Mouse (Mus musculus) midbrain, embryonic 12.5 days (tissue): ENCODE measurements at regions not wholly inside any gene's neighbourhood (a gene's known extent, or its start where the extent isn't known, plus 50 kb on each side); places are given as distances from the start of the nearest gene placed in this dataset.
"Not testable (repeated sequence)": the region's sequence is repeated elsewhere in the genome, so short reads cannot be mapped to it uniquely, and the experiment has no call there.

ENCODE experiments used
- ATAC-seq: fragments of 200-750 bp; cut with Nextera tagmentation; 2 replicates; pipeline ENCODE4 v1.8.0; 2017; ENCODE audit warnings: low read depth, moderate TSS enrichment, moderate library complexity; ENCODE audit not compliant: low FRiP score
- H3K27ac ChIP-seq: fragments of 300-500 bp; sonication (generic); replicated peaks from 2 replicates; pipeline ENCODE4 v1.5.1; 2016; ENCODE audit warnings: mild to moderate bottlenecking
- H3K27me3 ChIP-seq: fragments of 300-500 bp; sonication (generic); 2 replicates; pipeline ENCODE4 v1.6.1; 2016; ENCODE audit warnings: mild to moderate bottlenecking
- H3K36me3 ChIP-seq: fragments of 300-500 bp; sonication (generic); 2 replicates; pipeline ENCODE4 v1.6.1; 2016
- H3K4me1 ChIP-seq: fragments of 300-500 bp; sonication (generic); 2 replicates; pipeline ENCODE4 v1.6.1; 2016
- H3K4me2 ChIP-seq: fragments of 300-500 bp; sonication (generic); replicated peaks from 2 replicates; pipeline ENCODE4 v1.6.1; 2016; ENCODE audit warnings: mild to moderate bottlenecking, moderate library complexity
- H3K4me3 ChIP-seq: fragments of 300-500 bp; sonication (generic); 2 replicates; pipeline ENCODE4 v1.5.1; 2016; ENCODE audit warnings: mild to moderate bottlenecking
- H3K9ac ChIP-seq: fragments of 300-500 bp; sonication (generic); replicated peaks from 2 replicates; pipeline ENCODE4 v1.6.1; 2016; ENCODE audit warnings: mild to moderate bottlenecking, moderate library complexity
- H3K9me3 ChIP-seq: fragments of 300-500 bp; sonication (generic); 2 replicates; pipeline ENCODE4 v1.6.1; 2016; ENCODE audit warnings: mild to moderate bottlenecking
- WGBS: fragments of 180-500 bp; shearing (Covaris S2); methylation state at CpG from one replicate; pipeline ENCODE4 v1.1.7; 2016; 5-methylcytosine and 5-hydroxymethylcytosine counted together

- 80% methylated on average over 2 of the region's 2 CpGs for WGBS
- Histone ChIP-seq H3K9ac (no peak overlapping the region), H3K4me2 (no peak overlapping the region), H3K4me1 (no peaks in the 10 kb centered on the region), H3K27me3 (no peaks in the 10 kb centered on the region), H3K9me3 (no peaks in the 10 kb centered on the region), H3K36me3 (no peaks in the 10 kb centered on the region), H3K27ac (no peak overlapping the region), H3K4me3 (no peak overlapping the region)
- ATAC-seq: no peak
Measured at GRCm38 (mm10) chr2:55182416-55182815, 253.4 kb upstream of the Kcnj3 start.

GRCm38 (mm10) chr2:55206891-55207290, 228.9 kb upstream of the Kcnj3 start:
- Histone ChIP-seq H3K27ac (no peak overlapping the region), H3K27me3 (no peaks in the 10 kb centered on the region)

GRCm38 (mm10) chr2:55208620-55209019, 227.2 kb upstream of the Kcnj3 start:
- H3K27me3 ChIP-seq: no peaks in the 10 kb centered on the region
- no peaks in the 10 kb centered on the region for H3K9me3 ChIP-seq
- no peaks in the 10 kb centered on the region for H3K4me1 ChIP-seq
- H3K4me3 ChIP-seq: no peak overlapping the region
- H3K4me2 ChIP-seq: no peak overlapping the region
- no peaks in the 10 kb centered on the region for H3K36me3 ChIP-seq
- H3K9ac ChIP-seq: no peak overlapping the region
- WGBS: 84% methylated on average over 2 of the region's 2 CpGs
- ATAC-seq: no peak
- no peak overlapping the region for H3K27ac ChIP-seq

More at GRCm38 (mm10) chr2:55206891-55207290, 228.9 kb upstream of the Kcnj3 start:
- Histone ChIP-seq H3K4me2 (no peak overlapping the region), H3K4me3 (no peak overlapping the region), H3K9ac (no peak overlapping the region), H3K36me3 (no peaks in the 10 kb centered on the region), H3K9me3 (no peaks in the 10 kb centered on the region), H3K4me1 (no peaks in the 10 kb centered on the region)
- no peak for ATAC-seq
- 82% methylated on average over 1 of the region's 1 CpGs for WGBS

- 65% methylated on average over 3 of the region's 3 CpGs for WGBS
- no peak overlapping the region for H3K4me3 ChIP-seq
Measured at GRCm38 (mm10) chr2:55209848-55210390, 225.9 kb upstream of the Kcnj3 start.

GRCm38 (mm10) chr2:55211281-55211680, 224.5 kb upstream of the Kcnj3 start:
- Histone ChIP-seq H3K4me3 (no peak overlapping the region), H3K27ac (no peak overlapping the region), H3K27me3 (no peaks in the 10 kb centered on the region), H3K4me1 (no peaks in the 10 kb centered on the region), H3K36me3 (no peaks in the 10 kb centered on the region), H3K4me2 (no peak overlapping the region), H3K9ac (no peak overlapping the region), H3K9me3 (no peaks in the 10 kb centered on the region)
- ATAC-seq: no peak
- 86% methylated on average over 2 of the region's 2 CpGs for WGBS

More at GRCm38 (mm10) chr2:55209848-55210390, 225.9 kb upstream of the Kcnj3 start:
- Histone ChIP-seq H3K27ac (no peak overlapping the region), H3K4me2 (no peak overlapping the region), H3K36me3 (no peaks in the 10 kb centered on the region), H3K9ac (no peak overlapping the region), H3K9me3 (no peaks in the 10 kb centered on the region), H3K27me3 (no peaks in the 10 kb centered on the region), H3K4me1 (no peaks in the 10 kb centered on the region)
- no peak for ATAC-seq

GRCm38 (mm10) chr2:55222046-55222445, 213.7 kb upstream of the Kcnj3 start:
- Histone ChIP-seq H3K4me2 (no peak overlapping the region), H3K9ac (no peak overlapping the region), H3K4me3 (no peak overlapping the region), H3K27ac (no peak overlapping the region), H3K27me3 (no peaks in the 10 kb centered on the region), H3K4me1 (no peaks in the 10 kb centered on the region), H3K36me3 (no peaks in the 10 kb centered on the region), H3K9me3 (no peaks in the 10 kb centered on the region)
- 76% methylated on average over 2 of the region's 2 CpGs for whole genome bisulfite sequencing
- ATAC-seq: no peak

GRCm38 (mm10) chr2:55222741-55223140, 213.0 kb upstream of the Kcnj3 start:
- not testable (repeated sequence) for H3K27me3 ChIP-seq, ATAC-seq, H3K36me3 ChIP-seq, H3K4me1 ChIP-seq, H3K9ac ChIP-seq, H3K9me3 ChIP-seq, H3K27ac ChIP-seq, H3K4me3 ChIP-seq, H3K4me2 ChIP-seq
- WGBS: 89% methylated on average over 5 of the region's 5 CpGs

GRCm38 (mm10) chr2:55228131-55228797, 207.5 kb upstream of the Kcnj3 start:
- H3K27ac ChIP-seq: no peak overlapping the region
- H3K27me3 ChIP-seq: no peaks in the 10 kb centered on the region
- H3K9ac ChIP-seq: no peak overlapping the region
- no peak overlapping the region for H3K4me2 ChIP-seq
- no peak overlapping the region for H3K4me3 ChIP-seq
- no peaks in the 10 kb centered on the region for H3K36me3 ChIP-seq
- no peaks in the 10 kb centered on the region for H3K9me3 ChIP-seq
- 47% methylated on average over 7 of the region's 7 CpGs for WGBS
- 0 out of 2 replicates have a peak, but pooled peaks have one; percentile 19 for ATAC-seq
- no peaks in the 10 kb centered on the region; the same call in 1 of the 2 replicates for H3K4me1 ChIP-seq

GRCm38 (mm10) chr2:55231841-55232240, 203.9 kb upstream of the Kcnj3 start:
- Histone ChIP-seq H3K4me1 (no peaks in the 10 kb centered on the region; the same call in 1 of the 2 replicates), H3K9ac (no peak overlapping the region), H3K9me3 (no peaks in the 10 kb centered on the region), H3K27ac (no peak overlapping the region), H3K4me3 (no peak overlapping the region), H3K36me3 (no peaks in the 10 kb centered on the region), H3K4me2 (no peak overlapping the region), H3K27me3 (no peaks in the 10 kb centered on the region)
- 86% methylated on average over 2 of the region's 2 CpGs for WGBS
- no peak for ATAC-seq

- Histone ChIP-seq H3K27ac (no peak overlapping the region), H3K27me3 (no peaks in the 10 kb centered on the region), H3K4me1 (no peaks in the 10 kb centered on the region), H3K36me3 (no peaks in the 10 kb centered on the region), H3K9me3 (no peaks in the 10 kb centered on the region), H3K4me3 (no peak overlapping the region), H3K4me2 (no peak overlapping the region), H3K9ac (no peak overlapping the region)
- ATAC-seq: no peak
Measured at GRCm38 (mm10) chr2:55253134-55253533, 182.6 kb upstream of the Kcnj3 start.

- Histone ChIP-seq H3K9ac (no peak overlapping the region), H3K36me3 (no peaks in the 10 kb centered on the region), H3K9me3 (no peaks in the 10 kb centered on the region), H3K4me1 (no peaks in the 10 kb centered on the region), H3K27me3 (no peaks in the 10 kb centered on the region), H3K27ac (peak overlapping the region; percentile 32; the same call in 1 of the 2 replicates), H3K4me2 (no peak overlapping the region), H3K4me3 (no peak overlapping the region)
- 54% methylated on average over 1 of the region's 1 CpGs for WGBS
- ATAC-seq: peak; percentile 27; the same call in 1 of the 2 replicates
Measured at GRCm38 (mm10) chr2:55262721-55263278, 173.0 kb upstream of the Kcnj3 start.

- Histone ChIP-seq H3K27ac (no peak overlapping the region), H3K4me1 (no peaks in the 10 kb centered on the region), H3K36me3 (no peaks in the 10 kb centered on the region), H3K27me3 (no peaks in the 10 kb centered on the region), H3K4me2 (no peak overlapping the region), H3K9me3 (no peaks in the 10 kb centered on the region), H3K9ac (no peak overlapping the region), H3K4me3 (no peak overlapping the region)
- WGBS: 76% methylated on average over 1 of the region's 2 CpGs
- peak; percentile 68 for ATAC-seq
Measured at GRCm38 (mm10) chr2:55263847-55264449, 171.8 kb upstream of the Kcnj3 start.
